ENCODE assay signal across 7 mouse cellular contexts in genomic region chr16:92019141-92020118, GRCm38 (mm10). TPM values are rescaled to one million over a fixed set of nuclear protein-coding genes. Genes with fewer than 3 reads are reported as not detected.
DNase-seq lines count a peak whose midpoint lies in the region; ATAC-seq and TF ChIP-seq lines count a peak whose summit lies in the region.

No protein-coding gene starts in this region.

- H3K9ac ChIP-seq in limb, embryonic 11.5 days (ENCODE audit: low read length) = peak overlapping the region; percentile 55

- H3K36me3 ChIP-seq in limb, embryonic 11.5 days (ENCODE audit: control insufficient read depth, insufficient read depth, low read length) = no peaks in the 10 kb centered on the region
- H3K36me3 ChIP-seq in midbrain, embryonic 10.5 days = no peaks in the 10 kb centered on the region
- H3K36me3 ChIP-seq in small intestine, adult 2 months (ENCODE audit: control insufficient read depth, insufficient read depth, low read length) = no peaks in the 10 kb centered on the region

- no peaks in the 10 kb centered on the region for H3K9me3 ChIP-seq in limb, embryonic 11.5 days (ENCODE audit: control insufficient read depth, low read length)
- no peaks in the 10 kb centered on the region for H3K9me3 ChIP-seq in midbrain, embryonic 10.5 days (replicated peaks)

- H3K27me3 ChIP-seq in limb, embryonic 11.5 days (ENCODE audit: control insufficient read depth, insufficient read depth, low read length) = no peaks in the 10 kb centered on the region
- no peaks in the 10 kb centered on the region for H3K27me3 ChIP-seq in midbrain, embryonic 10.5 days (ENCODE audit: low read depth, poor library complexity, severe bottlenecking)
- H3K27me3 ChIP-seq in small intestine, adult 2 months (ENCODE audit: control insufficient read depth, insufficient read depth, low read length) = no peaks in the 10 kb centered on the region

- 11% methylated on average over 26 of the region's 26 CpGs for WGBS in limb, embryonic 11.5 days
- 9% methylated on average over 26 of the region's 26 CpGs for WGBS in midbrain, embryonic 10.5 days
- WGBS in small intestine, adult 2 months = 26% methylated on average over 26 of the region's 26 CpGs

- no peak for TF ChIP-seq CTCF in small intestine, adult 2 months (IDR thresholded peaks at IDR 0.05; ENCODE audit: extremely low read depth, insufficient read length, insufficient replicate concordance, low read depth, low read length)

- H3K27ac ChIP-seq in limb, embryonic 11.5 days (replicated peaks; ENCODE audit: low read depth, low read length) = no peak overlapping the region; the same call in 1 of the 2 replicates
- H3K27ac ChIP-seq in midbrain, embryonic 10.5 days (replicated peaks) = peak overlapping the region; percentile 87
- H3K27ac ChIP-seq in small intestine, adult 2 months (ENCODE audit: insufficient read depth, low read depth, low read length) = no peak overlapping the region

- ATAC-seq in activated CD4-positive, CD25-positive, alpha-beta regulatory T cell, adult 4 months = peak; percentile 78
- ATAC-seq in inflammation-experienced regulatory T-cells, adult 6 months = peak; percentile 71
- no peak for ATAC-seq in limb, embryonic 11.5 days (ENCODE audit: insufficient number of reproducible peaks, low FRiP score, low TSS enrichment, low read depth)

- H3K4me2 ChIP-seq in limb, embryonic 11.5 days (ENCODE audit: low read depth, severe bottlenecking) = peak overlapping the region; percentile 39

- peak overlapping the region; percentile 9 for H3K4me3 ChIP-seq in limb, embryonic 11.5 days (ENCODE audit: low read depth, low read length)
- H3K4me3 ChIP-seq in midbrain, embryonic 10.5 days = peak overlapping the region; percentile 47
- peak overlapping the region; percentile 58 for H3K4me3 ChIP-seq in small intestine, adult 2 months (ENCODE audit: low read depth, low read length)

- DNase-seq in cerebellum, postnatal 10 days = peak; percentile 52 to 53
- DNase-seq in gastrocnemius, postnatal 25 days = peak; percentile 24
- DNase-seq in limb, embryonic 11.5 days (ENCODE audit: low spot score) = peak; percentile 63
- DNase-seq in midbrain, embryonic 10.5 days (ENCODE audit: low spot score) = peak; percentile 53

- no peaks in the 10 kb centered on the region for H3K4me1 ChIP-seq in limb, embryonic 11.5 days (ENCODE audit: control insufficient read depth, insufficient read depth, low read length)
- H3K4me1 ChIP-seq in midbrain, embryonic 10.5 days = peaks cover 31% of the 10 kb centered on the region
- no peaks in the 10 kb centered on the region for H3K4me1 ChIP-seq in small intestine, adult 2 months (ENCODE audit: control insufficient read depth, insufficient read depth, insufficient read length, low read length)

- TF ChIP-seq POLR2A in small intestine, adult 2 months (IDR thresholded peaks at IDR 0.05; ENCODE audit: low read depth, low read length) = no peak

RNA-seq across cellular contexts. Expression of gene Mrps6, which starts 38.6 kb away (rescaled TPM):
- 10 to 100 TPM; 57.9 to 81.9 TPM for polyA plus RNA-seq in activated CD4-positive, CD25-positive, alpha-beta regulatory T cell, adult 4 months (2017; shearing (Covaris generic))
- total RNA-seq in gastrocnemius, postnatal 25 days (2021) = 10 to 100 TPM; 18.2 to 20.8 TPM
- polyA plus RNA-seq in inflammation-experienced regulatory T-cells, adult 6 months (2017; shearing (Covaris generic)) = 10 to 100 TPM; 60.2 to 63.4 (median 62.3) TPM
- 94.2 and 100.0 TPM in 2 replicates for polyA plus RNA-seq in limb, embryonic 11.5 days (2014; fragmentation: Nextera tagmentation; extraction: Ambion mirVana)
- 123 and 133 TPM in 2 replicates for polyA plus RNA-seq in midbrain, embryonic 10.5 days (2016; fragmentation: Nextera tagmentation; extraction: Ambion mirVana)
- 6.9 and 10.8 TPM in 2 replicates for polyA plus RNA-seq in small intestine, adult 2 months (2012; rRNA removed)

RNA-seq across cellular contexts. Expression of gene Gm49711, which starts 38.7 kb away (rescaled TPM):
- polyA plus RNA-seq in activated CD4-positive, CD25-positive, alpha-beta regulatory T cell, adult 4 months (2017; shearing (Covaris generic)) = not detected
- total RNA-seq in gastrocnemius, postnatal 25 days (2021) = not detected
- not detected for polyA plus RNA-seq in inflammation-experienced regulatory T-cells, adult 6 months (2017; shearing (Covaris generic))
- not detected in 2 replicates for polyA plus RNA-seq in limb, embryonic 11.5 days (2014; fragmentation: Nextera tagmentation; extraction: Ambion mirVana)
- polyA plus RNA-seq in midbrain, embryonic 10.5 days (2016; fragmentation: Nextera tagmentation; extraction: Ambion mirVana) = 0.11 TPM in 1 of 2 replicates, not detected in the other
- not detected in 2 replicates for polyA plus RNA-seq in small intestine, adult 2 months (2012; rRNA removed)

RNA-seq across cellular contexts. Expression of gene Slc5a3, which starts 38.7 kb away (rescaled TPM):
- 1 to 10 TPM; 4.4 to 6.9 TPM for polyA plus RNA-seq in activated CD4-positive, CD25-positive, alpha-beta regulatory T cell, adult 4 months (2017; shearing (Covaris generic))
- 1 to 10 TPM; 5.6 to 5.9 TPM for total RNA-seq in gastrocnemius, postnatal 25 days (2021)
- 1 to 10 TPM; 5.4 to 10.0 (median 6.3) TPM for polyA plus RNA-seq in inflammation-experienced regulatory T-cells, adult 6 months (2017; shearing (Covaris generic))
- 9.5 and 10.0 TPM in 2 replicates for polyA plus RNA-seq in limb, embryonic 11.5 days (2014; fragmentation: Nextera tagmentation; extraction: Ambion mirVana)
- 10.0 and 10.5 TPM in 2 replicates for polyA plus RNA-seq in midbrain, embryonic 10.5 days (2016; fragmentation: Nextera tagmentation; extraction: Ambion mirVana)
- polyA plus RNA-seq in small intestine, adult 2 months (2012; rRNA removed) = 0.17 and 0.24 TPM in 2 replicates
